Mouse (Mus musculus): ENCODE results near the gene Rplp2.
"Not testable (repeated sequence)": the region's sequence is repeated elsewhere in the genome, so short reads cannot be mapped to it uniquely, and the experiment has no call there.

Rplp2 gene

DNA sequence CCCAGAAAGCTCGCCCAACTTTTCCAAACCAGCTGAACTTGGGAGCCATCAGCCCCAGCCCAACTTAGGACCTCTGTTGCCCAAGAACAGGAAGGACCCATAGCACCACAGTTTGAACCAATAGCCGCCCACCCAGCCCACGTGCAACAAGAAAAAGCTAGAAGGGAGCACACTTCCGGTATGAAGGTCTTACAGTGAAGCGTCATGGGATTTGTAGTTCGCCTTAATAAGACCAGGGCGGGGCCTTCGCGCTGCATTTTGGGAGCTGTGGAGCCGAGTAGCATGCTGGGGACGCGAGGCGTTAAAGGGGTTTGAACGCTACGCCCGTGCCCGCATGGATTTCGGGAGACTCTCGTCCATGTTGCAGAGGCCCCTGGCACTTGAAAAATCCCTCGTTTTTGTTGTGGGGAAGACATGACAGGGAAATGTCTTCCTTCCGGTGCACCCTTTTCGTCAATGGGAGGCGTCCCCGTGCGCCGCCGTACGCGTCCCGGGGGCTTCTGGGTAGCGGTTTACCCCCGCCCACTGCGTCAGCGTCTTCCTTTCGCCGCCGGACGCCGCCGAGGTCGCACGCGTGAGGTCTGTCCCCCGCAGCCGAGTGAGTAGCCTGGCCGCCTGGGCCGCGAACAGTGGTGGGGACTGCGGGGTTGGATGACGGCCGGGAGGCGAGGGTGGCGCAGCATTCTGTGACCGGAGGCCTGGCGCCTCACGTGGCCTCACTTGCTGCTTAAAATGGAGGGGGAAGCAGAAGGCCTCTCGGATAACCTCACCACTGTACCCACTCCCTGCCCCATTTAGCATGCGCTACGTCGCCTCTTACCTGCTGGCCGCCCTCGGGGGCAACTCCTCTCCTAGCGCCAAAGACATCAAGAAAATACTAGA is at the start of gene Rplp2:
Gene Rplp2, plus strand, starts transcription at position 261 of the 882 bp plus-strand sequence.
- peak; percentile 94 for DNase-seq (ENCODE audit: low read depth, low spot score)

- DNase-seq (ENCODE audit: low read depth, low spot score), result peak; percentile 80
Observed at GRCm38 (mm10) chr7:141403305-141403704, 43.9 kb upstream of the Rplp2 start.

- no peak for DNase-seq (ENCODE audit: low read depth, low spot score)
Observed at GRCm38 (mm10) chr7:141405466-141405865, 41.7 kb upstream of the Rplp2 start.

GRCm38 (mm10) chr7:141407670-141408069 is 39.5 kb upstream of the Rplp2 start:
- DNase-seq (ENCODE audit: low read depth, low spot score), result not testable (repeated sequence)

DNA sequence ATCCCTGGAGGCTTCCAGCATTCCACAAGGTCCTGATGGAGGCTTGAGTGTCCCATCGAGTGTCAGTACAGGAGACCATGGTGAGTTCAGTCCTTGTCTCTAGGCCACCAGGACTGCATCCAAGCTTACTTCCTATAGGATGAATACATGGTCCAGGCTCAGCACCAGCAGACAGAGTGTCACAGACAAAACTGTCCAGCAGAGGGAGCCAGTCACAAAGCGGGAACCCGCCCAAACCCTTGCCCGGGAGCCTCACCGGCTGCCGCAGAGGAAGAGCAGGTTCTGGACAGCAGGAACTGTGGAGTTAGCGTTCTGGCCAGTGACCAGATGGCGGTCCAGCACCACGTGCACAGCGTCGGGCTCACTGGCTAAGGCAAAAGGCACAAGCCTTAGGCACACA is 38.3 kb upstream of the Rplp2 start:
- peak; percentile 88 for DNase-seq (ENCODE audit: low read depth, low spot score)

GRCm38 (mm10) chr7:141410631-141411030 is 36.5 kb upstream of the Rplp2 start:
- no peak for DNase-seq (ENCODE audit: low read depth, low spot score)

DNA sequence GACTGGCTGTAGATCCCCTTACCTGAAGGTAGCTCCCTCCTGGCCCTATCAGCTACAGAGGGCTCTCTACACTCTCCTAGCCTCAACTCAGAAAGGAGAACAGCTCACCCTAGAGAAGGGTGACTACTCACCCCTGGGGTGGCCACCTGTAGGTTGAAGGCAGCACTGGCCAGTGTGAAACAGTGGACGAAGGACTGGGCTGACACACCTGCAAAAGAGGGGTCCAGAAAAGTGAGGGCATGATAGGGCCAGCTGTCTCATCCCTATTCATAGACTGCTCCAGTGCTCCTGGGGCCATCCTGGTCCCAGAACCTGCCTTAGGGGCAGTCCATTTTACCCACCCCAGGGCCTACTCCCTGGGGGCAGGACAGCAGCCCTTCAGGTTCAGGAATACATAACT is 35.5 kb upstream of the Rplp2 start:
- no peak for DNase-seq (ENCODE audit: low read depth, low spot score)

DNA sequence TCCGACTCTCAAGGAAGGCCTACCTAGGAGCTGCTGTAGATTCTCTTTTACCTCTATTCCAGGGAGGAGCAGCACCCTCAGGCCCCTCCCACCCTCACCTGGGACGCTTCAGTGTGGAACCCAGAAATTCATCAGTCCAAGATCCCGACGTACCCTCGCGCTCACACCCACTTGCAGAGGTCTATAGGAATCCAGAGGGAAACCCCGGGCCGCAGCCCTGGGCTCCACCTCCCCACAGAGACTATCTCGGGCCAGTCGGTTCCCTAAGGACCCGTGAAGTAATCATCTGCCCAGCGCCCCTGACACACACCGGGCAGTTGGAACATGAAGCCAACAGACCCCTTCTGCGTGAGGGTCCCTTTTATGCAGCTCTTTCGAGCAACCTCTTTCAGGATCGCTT is 33.8 kb upstream of the Rplp2 start:
- DNase-seq (ENCODE audit: low read depth, low spot score), result no peak

DNA sequence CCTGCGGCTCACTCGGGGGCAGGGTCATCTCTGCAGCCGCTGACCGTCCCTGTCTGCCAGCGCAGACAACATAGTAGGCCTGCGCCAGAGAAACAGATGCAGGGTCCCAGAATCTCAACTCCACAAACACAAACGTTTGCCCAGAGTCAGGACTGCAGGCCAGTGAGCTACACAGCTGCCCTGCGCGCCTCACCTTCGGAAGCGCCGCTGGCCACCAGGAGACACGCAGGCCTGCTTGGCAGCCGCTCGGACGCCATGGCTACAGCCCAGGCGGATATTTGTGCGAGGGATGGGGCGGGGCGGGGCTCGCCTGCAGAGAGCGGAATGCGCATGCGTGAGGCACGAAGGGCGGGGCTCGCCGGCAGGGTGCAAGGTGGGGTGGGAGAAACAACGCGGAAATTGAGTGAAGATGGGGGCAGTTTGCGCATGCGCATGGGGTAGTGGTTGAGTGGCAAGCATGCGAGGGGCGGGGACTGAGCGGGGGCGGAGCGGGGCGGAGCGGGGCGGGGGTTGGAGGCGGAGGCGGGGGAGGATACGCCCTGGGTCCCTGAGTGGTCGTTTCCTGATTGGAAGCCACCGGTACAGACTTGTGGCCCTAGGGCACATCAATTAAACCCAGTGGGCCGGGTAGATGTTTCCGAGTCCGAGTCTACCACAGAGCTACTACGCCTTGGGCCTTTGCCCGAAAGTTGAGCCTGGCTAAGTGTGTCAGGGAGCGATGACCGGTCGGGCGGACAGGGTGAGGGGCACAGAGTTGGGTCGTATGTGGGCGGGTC is 33.2 kb upstream of the Rplp2 start, which contains the start of gene Gatd1:
Gene Gatd1, minus strand, starts transcription at position 328 of the 776 bp plus-strand sequence.
- peak; percentile 100 for DNase-seq (ENCODE audit: low read depth, low spot score)

DNA sequence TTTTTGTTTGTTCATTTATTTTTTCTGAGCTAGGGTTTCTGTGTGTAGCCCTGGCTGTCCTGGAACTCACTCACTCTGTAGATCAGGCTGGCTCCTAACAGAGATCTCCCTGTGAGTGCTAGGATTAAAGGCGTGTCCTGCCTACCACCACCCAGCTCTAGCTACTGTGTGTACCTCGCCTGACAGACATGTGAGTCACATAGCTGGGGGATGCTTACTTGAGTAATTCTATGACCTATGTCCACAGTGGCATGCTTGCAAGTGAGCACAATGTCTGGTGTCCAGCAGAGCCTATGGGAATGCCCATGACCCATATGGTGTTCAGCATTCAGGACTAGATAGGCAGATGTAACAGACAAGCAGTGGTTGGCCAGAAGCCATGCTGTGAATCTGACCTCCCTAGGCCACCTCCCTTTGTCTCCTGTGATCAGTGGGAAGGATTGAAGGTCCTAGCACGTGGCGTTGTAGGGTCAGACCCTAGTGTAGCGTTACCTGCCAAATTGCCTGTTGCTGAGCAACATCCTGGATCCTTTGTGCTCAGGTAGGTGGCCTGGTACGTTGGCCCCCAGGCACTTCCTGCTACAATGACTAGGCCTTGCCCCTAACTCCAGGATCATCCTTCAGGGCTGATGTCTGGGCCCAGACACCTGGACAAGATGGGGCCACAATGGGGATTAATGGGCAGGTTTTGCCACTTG is 30.9 kb upstream of the Rplp2 start:
- no peak for DNase-seq (ENCODE audit: low read depth, low spot score)

DNA sequence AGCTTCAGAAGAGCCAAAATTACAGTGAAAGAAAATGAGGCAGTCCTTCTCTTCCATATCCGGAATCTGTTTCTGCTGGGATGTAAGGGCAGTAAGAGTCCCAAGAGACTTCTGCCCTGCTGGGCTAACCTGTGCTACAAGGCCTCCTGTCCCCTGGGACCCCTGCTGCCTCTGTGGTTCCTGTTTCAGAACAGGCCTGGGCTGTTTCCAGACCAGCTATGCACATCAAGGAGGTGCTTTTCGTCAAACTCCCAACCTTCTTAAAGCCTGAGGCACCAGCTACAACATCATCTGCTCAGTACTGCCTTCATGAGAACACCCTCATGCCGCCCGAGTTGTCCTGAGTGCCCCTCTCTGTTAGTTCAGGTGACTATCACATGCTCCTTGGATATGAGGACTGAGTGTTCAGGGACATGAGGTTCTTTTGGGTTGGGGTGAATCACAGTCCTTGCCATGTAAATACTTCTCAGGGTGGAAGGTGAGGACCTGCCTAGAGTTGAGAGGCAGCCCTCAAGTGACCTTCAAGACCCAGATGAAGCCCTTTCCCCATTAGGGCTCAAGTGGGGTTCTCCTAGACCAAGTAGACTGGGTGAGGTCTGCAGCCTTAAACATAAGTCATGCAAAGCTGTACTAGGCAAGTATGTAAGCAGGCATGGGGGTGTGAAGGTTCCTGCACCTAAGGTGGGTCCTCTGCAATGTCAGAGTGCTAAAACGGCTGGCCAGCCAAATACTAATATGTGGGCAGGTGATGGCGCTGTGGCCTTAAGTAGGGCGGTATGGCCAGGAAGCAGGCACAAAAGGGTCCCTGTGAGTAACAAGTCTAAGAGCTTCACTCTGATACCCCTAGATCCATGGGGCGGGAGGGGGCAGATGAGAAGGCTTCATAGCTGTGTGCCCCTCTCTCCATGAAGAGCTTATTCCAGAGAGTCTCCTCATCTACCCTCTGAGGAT is 29.2 kb upstream of the Rplp2 start:
- no peak for DNase-seq (ENCODE audit: low read depth, low spot score)

GRCm38 (mm10) chr7:141418970-141419369 is 28.2 kb upstream of the Rplp2 start:
- no peak for DNase-seq (ENCODE audit: low read depth, low spot score)

DNA sequence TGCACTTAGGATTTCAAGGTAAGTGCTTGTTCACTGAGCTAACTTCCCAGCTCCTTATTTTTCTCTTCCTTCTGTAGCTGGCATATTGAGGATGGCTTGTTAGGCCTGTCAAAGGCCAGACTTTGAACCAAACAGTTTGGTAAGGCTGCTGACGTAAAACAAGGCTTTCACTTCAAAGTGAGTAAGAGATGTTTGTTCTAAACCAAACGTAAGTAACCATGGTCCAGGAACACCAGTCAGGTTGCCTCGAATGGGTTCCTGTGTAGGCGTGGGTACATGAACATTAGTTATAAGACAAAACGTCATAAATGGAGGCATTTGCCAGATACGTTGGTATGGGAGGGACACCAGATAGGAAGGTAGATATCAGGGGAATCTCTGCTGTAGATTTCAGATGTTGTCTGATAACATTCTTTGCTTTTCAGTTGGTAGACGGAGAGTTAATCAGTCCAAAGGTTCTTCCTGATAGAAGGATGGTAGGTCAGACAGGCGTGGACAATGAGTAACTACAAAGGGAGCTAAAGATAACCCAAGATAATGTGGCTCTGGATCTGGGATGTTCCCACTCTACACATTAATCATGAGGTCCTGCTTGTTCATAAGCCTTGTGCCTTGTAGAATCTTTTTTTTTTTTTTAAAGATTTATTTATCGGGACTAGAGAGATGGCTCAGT is 27.0 kb upstream of the Rplp2 start:
- DNase-seq (ENCODE audit: low read depth, low spot score), result no peak

GRCm38 (mm10) chr7:141423811-141424210 is 23.4 kb upstream of the Rplp2 start:
- DNase-seq (ENCODE audit: low read depth, low spot score), result no peak

DNA sequence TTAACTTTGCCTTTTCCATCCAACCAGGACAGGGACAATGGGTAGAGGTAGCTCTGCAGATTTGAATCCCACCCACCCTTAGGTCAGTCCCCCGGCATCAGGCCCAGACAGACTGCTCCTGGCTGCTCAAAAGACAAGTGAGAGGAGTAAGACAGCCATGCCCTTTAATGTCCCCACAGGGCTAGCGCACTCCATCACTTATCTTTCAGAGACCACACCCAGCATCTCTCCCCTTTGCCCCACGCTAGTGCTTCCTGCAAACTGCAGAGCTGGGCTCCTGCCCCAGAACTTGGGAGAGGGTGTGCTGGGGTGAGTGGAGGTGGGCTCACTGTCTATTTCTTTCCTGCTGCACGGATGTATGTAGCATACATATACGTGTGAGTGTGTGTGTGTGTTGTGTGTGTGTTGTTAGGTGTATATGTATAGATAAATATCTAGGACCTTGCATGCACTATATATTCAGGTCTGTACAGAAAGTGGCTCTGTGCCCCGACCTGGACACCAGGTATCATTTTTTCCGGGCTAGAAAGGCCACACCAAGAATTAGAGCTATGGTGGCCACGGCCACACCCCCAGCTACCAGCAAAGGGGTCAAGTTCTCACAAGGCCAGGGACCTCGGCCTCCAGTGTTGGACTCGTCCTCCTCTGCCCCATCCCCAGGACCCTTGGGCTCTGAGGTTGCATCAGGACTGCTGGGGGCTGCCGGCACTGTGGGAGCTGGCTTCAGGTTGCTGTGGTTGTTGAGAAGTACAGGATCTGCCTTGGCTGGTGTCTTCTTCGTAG is 20.0 kb upstream of the Rplp2 start:
- DNase-seq (ENCODE audit: low read depth, low spot score), result no peak

- DNase-seq (ENCODE audit: low read depth, low spot score), result no peak
Observed at GRCm38 (mm10) chr7:141428701-141429100, 18.5 kb upstream of the Rplp2 start.

- peak; percentile 59 for DNase-seq (ENCODE audit: low read depth, low spot score)
Observed at GRCm38 (mm10) chr7:141429310-141429709, 17.9 kb upstream of the Rplp2 start, which contains the start of gene Cend1. Gene Cend1 (minus strand): TSS chr7:141429491.

DNA sequence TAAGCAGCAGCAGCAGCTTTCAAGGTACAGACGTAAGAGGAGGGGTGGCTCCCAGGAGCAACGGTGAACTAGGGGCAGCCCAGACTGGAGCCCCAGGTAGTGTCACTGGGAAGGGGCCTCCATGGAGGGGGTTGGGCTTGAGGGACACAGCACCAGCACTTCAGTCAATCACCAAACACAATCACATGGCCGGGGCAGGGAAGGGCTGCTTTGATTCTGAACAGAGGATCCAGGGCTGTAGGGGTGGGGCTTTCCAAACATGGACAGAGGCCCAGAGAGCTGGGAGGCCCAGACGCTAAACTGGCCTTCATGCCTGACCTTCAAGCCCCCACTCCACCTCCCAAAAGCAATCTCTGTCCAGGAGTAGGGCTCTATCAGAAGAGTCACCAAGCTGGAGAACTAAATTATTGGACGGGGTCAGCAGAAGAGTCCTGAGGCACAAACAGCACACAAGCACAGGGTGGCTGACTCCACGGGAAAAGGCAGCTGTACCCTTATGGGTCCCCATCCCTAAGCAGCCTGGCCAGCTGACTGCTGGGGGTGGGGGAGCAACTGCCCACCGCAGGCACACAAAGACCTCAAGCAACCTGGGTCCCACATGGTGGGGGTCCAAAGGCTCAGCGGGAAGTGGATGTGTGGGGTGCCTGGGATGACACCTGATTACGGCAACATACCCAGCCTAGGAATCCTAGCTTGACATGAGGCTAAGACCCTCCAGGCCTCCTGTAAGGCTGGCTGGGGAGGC is 17.2 kb upstream of the Rplp2 start:
- DNase-seq (ENCODE audit: low read depth, low spot score), result no peak

Data from CD4-positive, CD25-positive, alpha-beta regulatory T cell, adult 2 months (primary cell).